Mouse (Mus musculus): Measurements from ENCODE around the gene Sntg2. TPM values are rescaled to one million over a fixed set of nuclear protein-coding genes. Genes with fewer than 3 reads are reported as not detected.

Gene Sntg2
- polyA plus RNA-seq, 1 experiment: 0.84 TPM

- no peak overlapping the region for H3K27ac ChIP-seq (ENCODE audit: control insufficient read depth, insufficient read depth, low read depth, low read length)
- no peak for TF ChIP-seq POLR2A (IDR thresholded peaks at IDR 0.05; ENCODE audit: control insufficient read depth, low read depth, low read length)
- TF ChIP-seq CTCF (IDR thresholded peaks at IDR 0.05; ENCODE audit: control insufficient read depth, insufficient read depth, insufficient replicate concordance, low read depth, low read length): no peak
- H3K36me3 ChIP-seq (ENCODE audit: control insufficient read depth, insufficient read depth, low read length): no peaks in the 10 kb centered on the region
- H3K4me1 ChIP-seq (ENCODE audit: control insufficient read depth, insufficient read depth, low read length): no peaks in the 10 kb centered on the region
- H3K27me3 ChIP-seq (ENCODE audit: control insufficient read depth, insufficient read depth, low read length): no peaks in the 10 kb centered on the region
- no peak overlapping the region for H3K4me3 ChIP-seq (ENCODE audit: control insufficient read depth, low read depth, low read length)
Measured at GRCm38 (mm10) chr12:30283741-30284140, 89.4 kb downstream of the Sntg2 start.

- Histone ChIP-seq H3K27ac (ENCODE audit: control insufficient read depth, insufficient read depth, low read depth, low read length) (no peak overlapping the region), H3K4me3 (ENCODE audit: control insufficient read depth, low read depth, low read length) (no peak overlapping the region), H3K27me3 (ENCODE audit: control insufficient read depth, insufficient read depth, low read length) (no peaks in the 10 kb centered on the region), H3K36me3 (ENCODE audit: control insufficient read depth, insufficient read depth, low read length) (no peaks in the 10 kb centered on the region), H3K4me1 (ENCODE audit: control insufficient read depth, insufficient read depth, low read length) (no peaks in the 10 kb centered on the region)
- TF ChIP-seq POLR2A (IDR thresholded peaks at IDR 0.05; ENCODE audit: control insufficient read depth, low read depth, low read length) (no peak), CTCF (IDR thresholded peaks at IDR 0.05; ENCODE audit: control insufficient read depth, insufficient read depth, insufficient replicate concordance, low read depth, low read length) (no peak)
Measured at GRCm38 (mm10) chr12:30272242-30272985, 100.8 kb downstream of the Sntg2 start.

GRCm38 (mm10) chr12:30264206-30264605 is 109.0 kb downstream of the Sntg2 start:
- no peaks in the 10 kb centered on the region for H3K36me3 ChIP-seq (ENCODE audit: control insufficient read depth, insufficient read depth, low read length)
- no peak for TF ChIP-seq POLR2A (IDR thresholded peaks at IDR 0.05; ENCODE audit: control insufficient read depth, low read depth, low read length)
- no peak for TF ChIP-seq CTCF (IDR thresholded peaks at IDR 0.05; ENCODE audit: control insufficient read depth, insufficient read depth, insufficient replicate concordance, low read depth, low read length)
- H3K4me1 ChIP-seq (ENCODE audit: control insufficient read depth, insufficient read depth, low read length): no peaks in the 10 kb centered on the region
- no peak overlapping the region for H3K4me3 ChIP-seq (ENCODE audit: control insufficient read depth, low read depth, low read length)
- H3K27ac ChIP-seq (ENCODE audit: control insufficient read depth, insufficient read depth, low read depth, low read length): no peak overlapping the region
- no peaks in the 10 kb centered on the region for H3K27me3 ChIP-seq (ENCODE audit: control insufficient read depth, insufficient read depth, low read length)

GRCm38 (mm10) chr12:30261187-30261586 is 112.0 kb downstream of the Sntg2 start:
- Histone ChIP-seq H3K27me3 (ENCODE audit: control insufficient read depth, insufficient read depth, low read length) (no peaks in the 10 kb centered on the region), H3K27ac (ENCODE audit: control insufficient read depth, insufficient read depth, low read depth, low read length) (no peak overlapping the region), H3K4me1 (ENCODE audit: control insufficient read depth, insufficient read depth, low read length) (no peaks in the 10 kb centered on the region), H3K4me3 (ENCODE audit: control insufficient read depth, low read depth, low read length) (no peak overlapping the region), H3K36me3 (ENCODE audit: control insufficient read depth, insufficient read depth, low read length) (no peaks in the 10 kb centered on the region)
- no peak for TF ChIP-seq POLR2A (IDR thresholded peaks at IDR 0.05; ENCODE audit: control insufficient read depth, low read depth, low read length)
- TF ChIP-seq CTCF (IDR thresholded peaks at IDR 0.05; ENCODE audit: control insufficient read depth, insufficient read depth, insufficient replicate concordance, low read depth, low read length): no peak

GRCm38 (mm10) chr12:30258641-30259040 is 114.5 kb downstream of the Sntg2 start:
- no peaks in the 10 kb centered on the region for H3K4me1 ChIP-seq (ENCODE audit: control insufficient read depth, insufficient read depth, low read length)
- TF ChIP-seq POLR2A (IDR thresholded peaks at IDR 0.05; ENCODE audit: control insufficient read depth, low read depth, low read length): no peak
- H3K27me3 ChIP-seq (ENCODE audit: control insufficient read depth, insufficient read depth, low read length): no peaks in the 10 kb centered on the region
- no peak overlapping the region for H3K4me3 ChIP-seq (ENCODE audit: control insufficient read depth, low read depth, low read length)
- H3K27ac ChIP-seq (ENCODE audit: control insufficient read depth, insufficient read depth, low read depth, low read length): no peak overlapping the region
- H3K36me3 ChIP-seq (ENCODE audit: control insufficient read depth, insufficient read depth, low read length): no peaks in the 10 kb centered on the region

GRCm38 (mm10) chr12:30257664-30258063 is 115.5 kb downstream of the Sntg2 start:
- no peak overlapping the region for H3K4me3 ChIP-seq (ENCODE audit: control insufficient read depth, low read depth, low read length)
- H3K36me3 ChIP-seq (ENCODE audit: control insufficient read depth, insufficient read depth, low read length): no peaks in the 10 kb centered on the region
- no peak overlapping the region for H3K27ac ChIP-seq (ENCODE audit: control insufficient read depth, insufficient read depth, low read depth, low read length)
- no peak for TF ChIP-seq POLR2A (IDR thresholded peaks at IDR 0.05; ENCODE audit: control insufficient read depth, low read depth, low read length)
- TF ChIP-seq CTCF (IDR thresholded peaks at IDR 0.05; ENCODE audit: control insufficient read depth, insufficient read depth, insufficient replicate concordance, low read depth, low read length): no peak
- no peaks in the 10 kb centered on the region for H3K27me3 ChIP-seq (ENCODE audit: control insufficient read depth, insufficient read depth, low read length)
- H3K4me1 ChIP-seq (ENCODE audit: control insufficient read depth, insufficient read depth, low read length): no peaks in the 10 kb centered on the region

GRCm38 (mm10) chr12:30256207-30256606 is 117.0 kb downstream of the Sntg2 start:
- no peaks in the 10 kb centered on the region for H3K4me1 ChIP-seq (ENCODE audit: control insufficient read depth, insufficient read depth, low read length)
- H3K27ac ChIP-seq (ENCODE audit: control insufficient read depth, insufficient read depth, low read depth, low read length): no peak overlapping the region
- H3K36me3 ChIP-seq (ENCODE audit: control insufficient read depth, insufficient read depth, low read length): no peaks in the 10 kb centered on the region
- H3K27me3 ChIP-seq (ENCODE audit: control insufficient read depth, insufficient read depth, low read length): no peaks in the 10 kb centered on the region
- H3K4me3 ChIP-seq (ENCODE audit: control insufficient read depth, low read depth, low read length): no peak overlapping the region
- no peak for TF ChIP-seq POLR2A (IDR thresholded peaks at IDR 0.05; ENCODE audit: control insufficient read depth, low read depth, low read length)

GRCm38 (mm10) chr12:30254581-30254980 is 118.6 kb downstream of the Sntg2 start:
- no peak for TF ChIP-seq POLR2A (IDR thresholded peaks at IDR 0.05; ENCODE audit: control insufficient read depth, low read depth, low read length)
- TF ChIP-seq CTCF (IDR thresholded peaks at IDR 0.05; ENCODE audit: control insufficient read depth, insufficient read depth, insufficient replicate concordance, low read depth, low read length): no peak
- H3K4me3 ChIP-seq (ENCODE audit: control insufficient read depth, low read depth, low read length): no peak overlapping the region
- H3K4me1 ChIP-seq (ENCODE audit: control insufficient read depth, insufficient read depth, low read length): no peaks in the 10 kb centered on the region
- H3K27ac ChIP-seq (ENCODE audit: control insufficient read depth, insufficient read depth, low read depth, low read length): no peak overlapping the region
- H3K27me3 ChIP-seq (ENCODE audit: control insufficient read depth, insufficient read depth, low read length): no peaks in the 10 kb centered on the region
- no peaks in the 10 kb centered on the region for H3K36me3 ChIP-seq (ENCODE audit: control insufficient read depth, insufficient read depth, low read length)
